Mouse (Mus musculus) gastrocnemius, postnatal 10 days (tissue): ENCODE results near the gene Aox2. TPM values are rescaled to one million over a fixed set of nuclear protein-coding genes. Genes with fewer than 3 reads are reported as not detected.
A peak's percentile ranks its signal among the peaks of the same experiment; 100 is the strongest.

Experiments used
- DNase-seq: peaks from one replicate; pipeline ENCODE4 v3.0.0; 2021; ENCODE audit warnings: mixed read lengths
- total RNA-seq, 2 experiments: library from RNA; stranded (reverse); gene quantifications; 2 replicates each; pipeline ENCODE4 v1.2.3; 2021

The Aox2 gene
- total RNA-seq, 2 experiments from 2014 or later, result 0.20 to 0.26 TPM

DNA sequence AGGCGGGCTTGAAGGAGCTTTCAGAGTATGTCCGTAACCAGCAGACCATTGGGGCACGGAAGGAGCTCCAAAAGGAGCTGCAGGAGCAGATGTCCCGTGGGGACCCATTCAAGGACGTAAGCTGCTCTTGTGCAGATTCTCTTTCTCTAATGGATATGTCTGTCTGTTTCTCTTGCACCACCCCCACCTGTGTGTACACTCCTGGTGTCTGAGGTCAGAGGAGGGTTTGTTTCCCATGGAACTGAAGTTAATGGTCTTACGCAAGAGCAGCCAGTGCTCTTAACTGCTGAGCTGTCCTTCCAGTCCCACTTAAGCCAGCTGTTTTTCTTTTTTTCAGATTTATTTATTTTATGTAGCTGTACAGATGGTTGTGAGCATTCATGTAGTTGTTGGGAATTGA, 123.3 kb downstream of the Aox2 start:
- no peak for DNase-seq

DNA sequence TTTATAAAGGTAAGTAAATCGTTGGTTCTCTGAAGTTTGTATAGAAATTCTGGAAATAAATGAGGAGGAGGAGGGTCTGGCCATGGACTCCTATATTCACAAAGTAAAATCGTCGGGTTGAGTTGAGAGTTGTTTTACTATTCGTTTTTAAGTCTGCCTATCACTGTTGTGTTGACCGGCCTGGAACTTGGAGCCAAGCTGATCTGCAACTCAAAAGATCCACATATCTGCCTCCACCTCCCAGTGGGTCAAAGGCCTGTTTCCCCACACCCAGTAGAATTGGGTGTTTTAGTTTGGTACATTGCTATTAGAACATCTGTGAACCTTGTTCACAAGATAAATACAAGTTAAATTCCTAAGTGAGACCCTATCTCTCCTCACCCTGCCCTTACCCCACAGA, 125.6 kb downstream of the Aox2 start:
- no peak for DNase-seq

DNA sequence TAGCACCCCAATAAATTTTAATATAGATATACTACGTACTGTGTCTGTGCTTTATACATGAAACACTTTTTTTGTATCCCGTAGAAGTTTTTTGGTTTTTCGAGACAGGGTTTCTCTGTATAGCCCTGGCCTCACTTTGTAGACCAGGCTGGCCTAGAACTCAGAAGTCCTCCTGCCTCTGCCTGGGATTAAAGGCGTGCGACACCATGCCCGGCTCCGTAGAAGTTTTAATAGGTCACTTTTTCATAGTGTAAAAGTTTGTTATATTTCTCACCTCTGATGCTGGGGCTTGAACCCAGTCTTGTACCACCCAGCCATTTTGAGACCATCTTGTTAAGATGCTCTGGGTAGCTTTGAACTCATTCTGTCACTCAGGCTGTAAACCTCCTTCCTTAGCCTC, 129.2 kb downstream of the Aox2 start:
- DNase-seq, result no peak

DNA sequence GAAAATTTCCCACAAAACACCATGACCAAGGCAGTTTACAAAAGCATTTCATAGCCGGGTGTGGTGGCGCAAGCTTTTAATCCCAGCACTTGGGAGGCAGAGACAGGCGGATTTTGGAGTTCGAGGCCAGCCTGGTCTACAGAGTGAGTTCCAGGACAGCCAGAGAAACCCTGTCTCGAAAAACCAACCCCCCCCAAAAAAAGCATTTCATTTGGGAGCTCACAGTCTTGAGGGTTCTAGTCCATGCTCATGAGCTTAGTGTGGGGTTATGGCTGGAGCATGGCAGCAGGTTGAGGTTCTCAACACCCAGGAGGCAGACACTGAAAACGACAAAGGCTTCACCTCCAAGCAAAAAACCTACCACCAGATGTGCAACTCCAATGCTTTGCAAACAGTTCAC, 130.0 kb downstream of the Aox2 start:
- DNase-seq, result no peak

DNA sequence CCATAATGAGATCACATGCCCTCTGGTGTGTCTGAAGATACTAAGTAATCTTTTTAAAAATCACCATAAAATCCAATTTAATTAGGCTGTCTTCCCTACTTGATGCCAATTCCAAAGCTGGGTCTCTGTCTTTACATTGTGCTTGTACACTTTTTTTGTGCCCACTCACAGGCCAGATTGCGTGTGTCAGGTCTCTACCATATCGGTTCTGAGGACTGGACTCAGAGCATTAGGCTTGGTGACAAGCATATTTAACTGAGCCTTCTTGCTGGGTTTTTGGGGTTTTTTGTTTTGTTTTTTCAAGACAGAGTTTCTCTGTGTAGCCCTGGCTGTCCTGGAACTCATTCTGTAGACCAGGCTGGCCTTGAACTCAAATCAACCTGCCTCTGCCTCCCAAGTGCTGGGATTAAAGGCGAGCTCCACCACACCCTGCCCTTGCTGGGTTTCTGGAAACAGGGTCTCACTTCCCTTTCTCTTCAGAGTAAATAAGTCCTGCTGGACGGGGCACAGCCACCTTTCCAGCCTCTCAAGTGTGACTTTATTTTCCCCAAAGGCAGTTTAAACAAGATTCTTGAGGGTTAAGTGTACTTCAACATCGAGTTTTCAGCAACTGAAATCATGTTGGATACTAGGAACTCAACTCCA, 131.5 kb downstream of the Aox2 start:
- DNase-seq, result no peak

DNA sequence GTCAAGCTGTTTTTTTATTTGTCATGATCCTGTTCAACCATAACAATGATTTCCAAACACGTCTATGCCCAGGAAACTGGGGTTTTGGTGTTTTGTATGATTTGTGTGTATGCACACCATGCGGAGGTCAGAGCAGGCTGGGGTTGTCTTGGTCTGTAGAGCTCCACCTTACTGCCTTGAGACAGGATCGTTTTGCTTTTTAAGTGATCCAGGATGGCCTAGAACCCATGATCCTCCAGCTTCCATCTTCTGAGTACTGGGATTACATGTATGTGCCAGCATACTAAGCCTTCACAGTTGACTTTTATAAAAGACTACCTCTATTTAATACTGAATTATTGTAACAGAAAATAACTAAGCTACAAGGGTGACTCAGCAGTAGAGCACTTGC, 132.1 kb downstream of the Aox2 start:
- DNase-seq, result no peak

DNA sequence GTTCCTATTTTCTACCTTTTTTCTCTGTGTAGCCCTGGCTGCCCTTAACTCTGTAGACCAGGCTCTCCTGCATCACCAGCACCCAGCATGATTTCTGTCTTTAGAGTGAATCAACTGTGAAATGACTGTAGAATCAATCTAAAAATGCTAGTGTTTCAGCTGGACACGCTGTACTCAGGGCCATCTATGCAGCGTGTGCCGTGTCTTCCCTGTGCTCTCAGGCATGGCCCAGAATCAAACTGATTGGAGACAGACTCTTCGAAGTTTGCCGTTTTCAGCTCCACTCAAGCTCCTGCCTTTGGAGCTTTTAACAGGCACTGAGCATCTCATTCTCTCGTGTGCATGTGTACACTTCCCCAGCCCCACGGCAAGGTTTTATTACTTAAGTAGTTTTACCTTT, 132.7 kb downstream of the Aox2 start:
- no peak for DNase-seq

DNA sequence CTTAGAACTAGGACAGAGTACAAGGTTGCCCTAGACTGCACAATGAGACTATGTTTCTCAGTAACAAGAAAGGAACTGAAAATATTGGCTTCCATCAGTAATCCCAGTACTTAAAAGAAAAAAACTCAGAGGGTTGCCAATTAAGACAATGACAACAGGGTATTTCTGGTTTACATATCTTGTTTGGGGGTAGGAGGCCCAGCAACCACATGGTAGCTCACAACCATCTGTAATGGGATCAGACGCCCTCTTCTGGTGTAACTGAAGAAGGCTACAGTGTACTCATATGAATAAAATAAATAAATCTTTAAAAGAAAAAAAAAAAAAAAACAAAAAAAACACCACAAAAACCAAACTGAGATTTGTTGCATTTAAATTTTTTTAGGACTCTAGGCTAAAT, 137.3 kb downstream of the Aox2 start:
- DNase-seq, result no peak

DNA sequence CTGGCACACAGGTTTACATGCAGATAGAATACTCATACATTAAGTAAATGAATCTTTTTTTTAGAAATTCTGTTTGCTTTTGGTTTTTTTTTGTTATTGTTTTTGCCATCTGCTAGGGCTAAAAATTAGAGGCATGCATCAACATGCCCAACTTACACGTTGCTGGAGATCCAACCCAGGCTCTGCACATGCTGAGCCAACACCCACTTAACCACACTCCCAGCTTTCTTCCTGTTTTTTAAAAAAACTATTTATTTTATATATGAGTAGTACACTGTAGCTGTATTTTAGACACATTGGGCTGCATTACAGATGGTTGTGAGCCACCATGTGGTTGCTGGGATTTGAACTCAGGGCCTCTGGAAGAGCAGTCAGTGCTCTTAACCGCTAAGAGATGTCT, 137.9 kb downstream of the Aox2 start:
- no peak for DNase-seq

DNA sequence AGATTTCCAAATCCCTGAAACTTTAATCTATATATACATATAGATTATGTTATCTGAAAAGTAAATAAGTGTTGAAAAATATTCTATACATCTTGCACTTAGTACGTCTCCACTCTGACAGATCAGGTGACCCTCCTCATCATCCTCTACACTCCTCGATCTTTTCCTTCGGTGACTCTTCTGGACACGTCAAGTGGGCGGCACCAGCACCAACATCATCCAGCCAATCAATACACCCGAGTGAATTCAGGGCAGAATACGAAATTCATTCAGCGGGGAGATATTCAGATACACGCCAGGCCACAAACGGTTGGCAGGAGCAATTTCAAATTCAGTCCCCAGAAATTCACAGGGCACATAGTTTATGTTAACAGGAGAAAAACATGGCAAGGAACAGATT, 141.9 kb downstream of the Aox2 start:
- DNase-seq, result no peak

DNA sequence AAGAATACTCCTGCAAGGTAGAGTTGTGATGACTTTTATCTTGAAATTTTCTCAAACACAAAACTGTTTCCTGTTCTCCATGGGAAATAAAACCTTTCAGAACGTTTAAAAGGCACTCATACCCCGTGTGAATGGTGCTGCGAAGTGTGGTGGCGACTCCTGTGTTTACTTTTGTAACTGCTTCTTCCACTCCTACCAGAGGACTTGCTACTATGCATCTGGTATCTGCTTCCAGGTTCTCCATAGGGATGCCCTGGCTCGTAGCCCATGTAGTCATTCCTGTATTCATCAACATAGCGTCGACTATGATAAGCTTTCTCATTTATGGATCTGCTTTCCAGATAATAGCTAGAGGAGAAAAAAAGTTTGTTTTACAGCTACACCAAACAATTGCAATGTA, 142.8 kb downstream of the Aox2 start:
- DNase-seq, result no peak

DNA sequence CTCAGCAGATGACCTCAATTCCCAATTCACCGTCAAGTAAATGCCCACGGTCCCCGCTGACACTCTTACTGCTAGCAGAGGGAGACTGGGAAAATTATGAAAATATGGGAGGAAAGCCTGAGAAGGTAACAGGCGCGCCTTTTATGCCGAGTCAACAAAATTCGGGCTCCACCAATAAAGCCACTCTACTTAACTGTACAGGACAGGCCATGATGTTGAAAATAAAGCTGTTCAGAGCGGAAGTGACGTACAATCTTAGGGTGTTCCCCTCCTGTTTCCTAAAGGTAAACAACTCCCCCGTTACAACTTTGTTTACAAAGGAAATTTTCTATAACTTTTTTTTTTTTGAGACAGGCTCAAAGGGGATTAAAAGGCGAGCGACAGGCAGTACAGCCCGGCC, 144.8 kb downstream of the Aox2 start:
- no peak for DNase-seq

DNA sequence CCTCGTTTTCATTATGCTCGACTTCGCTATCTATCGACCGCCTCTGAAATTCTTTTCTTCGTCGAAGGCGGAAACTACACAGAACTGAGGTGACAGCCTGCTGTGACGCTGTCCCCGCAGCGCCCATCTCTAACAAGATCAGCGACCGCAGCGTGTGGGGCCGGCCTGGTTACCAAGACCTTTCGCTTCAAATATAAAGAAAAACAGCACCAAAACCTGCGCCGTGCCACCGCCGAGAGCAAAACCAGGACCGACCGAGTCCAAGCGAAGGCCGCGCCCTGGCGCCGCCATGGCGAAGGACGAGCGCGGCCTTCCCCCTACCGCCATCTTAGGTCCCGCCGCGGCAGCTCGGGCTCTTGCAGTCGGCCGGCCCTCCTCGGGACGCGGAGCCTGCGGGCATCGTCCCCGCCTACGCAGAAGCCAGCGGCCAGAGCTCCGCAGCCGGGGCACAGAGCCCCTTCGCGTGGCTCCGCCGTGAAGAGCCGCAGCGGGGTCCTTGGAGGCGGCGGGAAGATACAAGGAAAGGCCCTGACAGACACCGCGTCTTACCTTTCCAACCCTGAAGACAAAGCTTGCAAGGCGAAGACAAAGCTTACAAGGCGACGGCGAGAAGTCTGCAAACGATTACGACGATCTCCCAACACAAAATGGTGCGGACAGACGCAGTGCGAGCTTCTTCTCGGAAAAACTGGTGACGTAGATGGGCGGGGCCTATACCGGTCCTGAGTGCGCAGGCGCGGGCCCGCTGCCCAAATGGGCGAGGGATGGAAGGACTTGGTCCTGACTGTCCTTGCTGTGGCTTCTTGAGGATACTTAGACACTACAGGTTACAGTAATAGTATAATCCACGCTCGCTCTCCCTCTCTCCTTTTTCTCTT, 145.5 kb downstream of the Aox2 start, which contains the start of gene Clk1:
Clk1 (minus strand) TSS at position 696 of the 878 bp plus-strand sequence.
- peak; percentile 99 for DNase-seq

DNA sequence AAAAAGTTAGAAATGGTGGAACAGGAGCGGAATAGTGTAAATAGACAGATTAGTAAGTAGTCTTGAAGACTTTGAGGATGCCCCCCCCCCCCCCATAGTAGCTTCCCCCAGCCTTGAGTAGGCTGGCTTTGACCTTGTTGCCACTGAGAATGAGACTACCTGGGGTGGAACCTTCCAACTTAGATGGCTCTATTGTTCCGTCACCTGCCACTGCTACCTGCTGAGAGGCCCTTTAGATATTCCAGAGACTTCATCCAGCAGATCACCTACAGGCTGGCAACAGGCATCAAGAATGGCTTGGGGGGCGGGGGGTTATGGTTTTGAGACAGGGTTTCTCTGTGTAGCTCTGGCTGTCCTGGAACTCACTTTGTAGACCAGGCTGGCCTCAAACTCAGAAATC, 146.4 kb downstream of the Aox2 start:
- no peak for DNase-seq

Other genes with a start within 250 kb of the Aox2 start
- 1 to 10 TPM; 4.2 to 4.3 TPM for gene Aox1, start 248.4 kb upstream of the Aox2 start, total RNA-seq
- under 1 TPM; 0.16 to 0.38 TPM for gene Aox3, start 165.2 kb upstream of the Aox2 start, total RNA-seq
- gene Aox4, start 67.9 kb upstream of the Aox2 start, total RNA-seq, result 1 to 10 TPM in 1 of 2 experiments, under 1 TPM in 1; 0.26 to 1.4 TPM
- 100 to 1,000 TPM in 1 of 2 experiments, 10 to 100 TPM in 1; 91.1 to 104 TPM for gene Bzw1, start 114.6 kb downstream of the Aox2 start, total RNA-seq
- gene Clk1, start 145.7 kb downstream of the Aox2 start, total RNA-seq, result 10 to 100 TPM; 46.2 to 80.4 TPM
- 10 to 100 TPM; 10.5 to 11.4 TPM for gene Nif3l1, start 166.8 kb downstream of the Aox2 start, total RNA-seq
- 10 to 100 TPM; 18.7 to 23.1 TPM for gene Ppil3, start 167.2 kb downstream of the Aox2 start, total RNA-seq
- 10 to 100 TPM; 12.8 to 14.4 TPM for gene Orc2, start 226.8 kb downstream of the Aox2 start, total RNA-seq